Mouse (Mus musculus) adrenal gland, adult 18-20 months (tissue): ENCODE measurements around the gene Myog. TPM values are rescaled to one million over a fixed set of nuclear protein-coding genes. Genes with fewer than 3 reads are reported as not detected.

ENCODE experiments used
- total RNA-seq, 2 experiments: library from RNA; stranded (reverse); gene quantifications; 1 replicate in 1 of 2; 2 replicates in 1 of 2; pipeline ENCODE4 v1.2.3; 2021

The Myog gene
- total RNA-seq, 2 experiments from 2014 or later = not detected

Other genes with a start within 250 kb of the Myog start
- 10 to 100 TPM; 23.1 to 32.7 TPM for gene Btg2, start 210.9 kb upstream of the Myog start, total RNA-seq
- not detected for gene Chit1, start 178.7 kb upstream of the Myog start, total RNA-seq
- 1 to 10 TPM; 1.2 to 1.7 TPM for gene Chil1, start 107.8 kb upstream of the Myog start, total RNA-seq
- under 1 TPM in 1 of 2 experiments, not detected in 1; 0.16 TPM for gene Mybph, start 96.5 kb upstream of the Myog start, total RNA-seq
- 100 to 1,000 TPM; 111 to 130 TPM for gene Adora1, start 54.6 kb upstream of the Myog start, total RNA-seq
- 1 to 10 TPM; 1.4 TPM for gene Ppfia4, start 42.9 kb downstream of the Myog start, total RNA-seq
- gene Tmem183a, start 72.0 kb downstream of the Myog start, total RNA-seq = 10 to 100 TPM; 44.7 to 55.5 TPM
- not detected for gene 4933406M09Rik, start 96.0 kb downstream of the Myog start, total RNA-seq
- gene Cyb5r1, start 115.6 kb downstream of the Myog start, total RNA-seq = 10 to 100 TPM; 33.0 to 57.8 TPM
- gene Adipor1, start 125.4 kb downstream of the Myog start, total RNA-seq = 100 to 1,000 TPM; 132 to 137 TPM
- 10 to 100 TPM; 18.7 to 20.7 TPM for gene Klhl12, start 165.5 kb downstream of the Myog start, total RNA-seq
- gene Rabif, start 204.7 kb downstream of the Myog start, total RNA-seq = 10 to 100 TPM; 22.0 to 27.1 TPM